Mouse (Mus musculus) small intestine, adult 2 months (tissue): ENCODE data around the gene Dhx33.

Experiments used
- CTCF ChIP-seq: fragments of 200-500 bp; IDR thresholded peaks from 2 replicates; pipeline ENCODE4 v1.5.1; 2012; ENCODE audit warnings: low read depth, mild to moderate bottlenecking, control low read depth, inconsistent platforms, low read length, moderate library complexity, mixed read lengths; ENCODE audit not compliant: insufficient replicate concordance, insufficient read length; ENCODE audit errors: extremely low read depth
- POLR2A ChIP-seq: fragments of 200-500 bp; IDR thresholded peaks from 2 replicates; pipeline ENCODE4 v1.6.1; 2012; ENCODE audit warnings: low read depth, mild to moderate bottlenecking, control low read depth, inconsistent platforms, low read length, moderate library complexity

DNA sequence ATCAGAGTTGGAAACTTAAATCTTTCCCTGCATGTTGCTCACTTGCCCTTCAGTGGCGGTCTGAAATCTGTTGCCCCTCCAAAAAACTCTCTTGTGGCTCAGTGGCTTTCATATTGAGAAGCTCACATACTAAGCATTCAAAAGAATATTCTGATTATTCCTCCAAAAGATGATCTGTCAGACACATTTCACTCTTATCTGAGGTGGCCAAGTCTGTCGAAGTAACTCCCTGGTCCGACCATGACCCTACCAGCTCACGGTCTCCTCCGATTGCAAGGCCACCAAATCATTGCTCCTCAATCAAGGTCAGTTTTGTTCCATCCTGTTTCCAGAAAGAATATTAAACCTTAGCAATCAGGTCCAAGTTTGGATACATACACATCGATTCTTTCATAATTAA lies 2.8 kb upstream of the Dhx33 start:
- TF ChIP-seq POLR2A (no peak), CTCF (no peak)
